Mouse (Mus musculus) heart, postnatal 0 days (tissue): ENCODE data around the gene Dnah17.

Experiments used
- CTCF ChIP-seq: IDR thresholded peaks from 2 replicates; pipeline ENCODE4 v1.5.1; 2016; ENCODE audit warnings: antibody characterized with exemption, control low read depth, low read depth
- EP300 ChIP-seq: IDR thresholded peaks from 2 replicates; pipeline ENCODE4 v1.6.1; 2016; ENCODE audit warnings: antibody characterized with exemption, low read depth

- TF ChIP-seq CTCF (no peak), EP300 (no peak)
These were observed 34.1 kb upstream of the Dnah17 start for GRCm38 (mm10) chr11:118164566-118164965.
